Mouse (Mus musculus): ENCODE measurements at regions not wholly inside any gene's neighbourhood (a gene's known extent, or its start where the extent isn't known, plus 50 kb on each side); places are given as distances from the start of the nearest gene placed in this dataset.

- TF ChIP-seq CTCF (IDR thresholded peaks at IDR 0.05; ENCODE audit: low read depth, low read length) (no peak), POLR2A (IDR thresholded peaks at IDR 0.05; ENCODE audit: extremely low read depth, insufficient read depth, low read length) (no peak)
These were observed 61.9 kb upstream of the Ampd3 start for GRCm38 (mm10) chr7:110706001-110706695.
